Mouse (Mus musculus) lung, postnatal 0 days (tissue): ENCODE data around the gene Lats2. TPM values are rescaled to one million over a fixed set of nuclear protein-coding genes. Genes with fewer than 3 reads are reported as not detected.

ENCODE experiments used
- ATAC-seq: fragments of 200-750 bp; cut with Nextera tagmentation; 2 replicates; pipeline ENCODE4 v1.8.0; 2017; ENCODE audit warnings: moderate library complexity
- DNase-seq: peaks from one replicate; pipeline ENCODE4 v3.0.0-alpha.2; 2016; ENCODE audit warnings: low spot score
- H3K27ac ChIP-seq: fragments of 300-500 bp; sonication (generic); 2 replicates; pipeline ENCODE4 v1.5.1; 2014; ENCODE audit warnings: antibody characterized with exemption, mild to moderate bottlenecking, low read length, mixed read lengths
- H3K27me3 ChIP-seq: fragments of 300-500 bp; sonication (generic); replicated peaks from 2 replicates; pipeline ENCODE4 v1.6.1; 2014; ENCODE audit warnings: low read length, mixed read lengths; ENCODE audit not compliant: insufficient read depth
- H3K36me3 ChIP-seq: fragments of 300-500 bp; sonication (generic); 2 replicates; pipeline ENCODE4 v1.6.1; 2014; ENCODE audit warnings: low read length, mixed read lengths; ENCODE audit not compliant: insufficient read depth
- H3K4me1 ChIP-seq: fragments of 300-500 bp; sonication (generic); 2 replicates; pipeline ENCODE4 v1.6.1; 2014; ENCODE audit warnings: antibody characterized with exemption, low read depth, low read length, mixed read lengths; ENCODE audit not compliant: insufficient read depth
- H3K4me2 ChIP-seq: fragments of 300-500 bp; sonication (generic); replicated peaks from 2 replicates; pipeline ENCODE4 v1.6.1; 2014; ENCODE audit warnings: low read depth, mild to moderate bottlenecking, low read length, moderate library complexity, mixed read lengths
- H3K4me3 ChIP-seq: fragments of 300-500 bp; sonication (generic); 2 replicates; pipeline ENCODE4 v1.5.1; 2014; ENCODE audit warnings: low read depth, low read length
- H3K9ac ChIP-seq: fragments of 300-500 bp; sonication (generic); replicated peaks from 2 replicates; pipeline ENCODE4 v1.6.1; 2014; ENCODE audit warnings: low read depth, mild to moderate bottlenecking
- H3K9me3 ChIP-seq: fragments of 300-500 bp; sonication (generic); 2 replicates; pipeline ENCODE4 v1.6.1; 2016; ENCODE audit warnings: low read length, mixed read lengths
- CTCF ChIP-seq: IDR thresholded peaks from 2 replicates; pipeline ENCODE4 v1.5.1; 2016; ENCODE audit warnings: antibody characterized with exemption, mild to moderate bottlenecking
- EP300 ChIP-seq: IDR thresholded peaks from 2 replicates; pipeline ENCODE4 v1.6.1; 2016; ENCODE audit warnings: antibody characterized with exemption, mild to moderate bottlenecking, control low read depth
- WGBS: fragments of 180-500 bp; shearing (Covaris S2); extraction: QIAGEN DNeasy Blood & Tissue Kit; methylation state at CpG from one replicate; pipeline ENCODE4 v1.1.7; 2014; 5-methylcytosine and 5-hydroxymethylcytosine counted together
- polyA plus RNA-seq: library from polyadenylated mRNA; unstranded; fragments of >200 nt; fragmentation: Nextera tagmentation; extraction: Ambion mirVana; gene quantifications from 2 replicates; pipeline ENCODE4 v1.2.1, GENCODE M21; 2015

Lats2 gene
- polyA plus RNA-seq, 1 experiment from 2014 or later, result 24.2 TPM

GRCm38 (mm10) chr14:57729975-57730499, 28.2 kb downstream of the Lats2 start:
- no peaks in the 10 kb centered on the region for H3K9me3 ChIP-seq
- H3K4me3 ChIP-seq, result no peak overlapping the region
- no peaks in the 10 kb centered on the region for H3K27me3 ChIP-seq
- TF ChIP-seq CTCF (no peak), EP300 (no peak)
- H3K9ac ChIP-seq, result no peak overlapping the region
- H3K4me2 ChIP-seq, result no peak overlapping the region
- peak overlapping the region; percentile 66 for H3K27ac ChIP-seq
- peak; percentile 76 for DNase-seq
- peaks cover 22% of the 10 kb centered on the region for H3K4me1 ChIP-seq
- peak; percentile 83 for ATAC-seq
- H3K36me3 ChIP-seq, result no peaks in the 10 kb centered on the region
- WGBS, result 26% methylated on average over 5 of the region's 5 CpGs

- Histone ChIP-seq H3K9me3 (no peaks in the 10 kb centered on the region), H3K36me3 (no peaks in the 10 kb centered on the region), H3K4me2 (no peak overlapping the region), H3K9ac (no peak overlapping the region), H3K27me3 (no peaks in the 10 kb centered on the region), H3K4me1 (peaks cover 17% of the 10 kb centered on the region), H3K27ac (peak overlapping the region; percentile 66; the same call in 1 of the 2 replicates), H3K4me3 (no peak overlapping the region)
- ATAC-seq (peak; percentile 8; the same call in 1 of the 2 replicates), DNase-seq (peak; percentile 25)
- TF ChIP-seq CTCF, result no peak
- TF ChIP-seq EP300, result no peak
- 46% methylated on average over 8 of the region's 8 CpGs for WGBS
Observed at GRCm38 (mm10) chr14:57729364-57729763, 28.8 kb downstream of the Lats2 start.

DNA sequence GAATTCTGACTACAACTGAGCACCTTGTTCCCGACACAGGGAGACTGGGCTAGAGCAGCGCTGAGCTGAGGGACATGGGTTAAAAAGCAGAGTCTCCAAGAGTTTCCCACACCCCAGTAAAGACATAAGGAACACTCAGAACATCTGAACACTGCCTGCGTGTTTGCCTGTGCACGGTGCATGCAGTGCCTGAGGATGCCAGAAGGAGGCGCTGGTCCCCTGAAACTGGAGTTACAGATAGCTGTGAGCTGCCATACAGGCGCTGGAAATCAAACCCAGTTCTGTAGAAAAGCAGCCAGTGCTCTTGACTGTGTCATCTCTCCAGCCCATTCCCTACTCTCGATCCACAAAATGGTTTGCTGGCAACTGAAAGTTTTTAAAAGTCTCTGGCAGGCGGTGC, 32.0 kb downstream of the Lats2 start:
- H3K4me3 ChIP-seq, result no peak overlapping the region
- H3K9ac ChIP-seq, result no peak overlapping the region
- H3K4me1 ChIP-seq, result peaks cover 14% of the 10 kb centered on the region
- no peaks in the 10 kb centered on the region for H3K9me3 ChIP-seq
- WGBS, result 81% methylated on average over 8 of the region's 8 CpGs
- H3K36me3 ChIP-seq, result no peaks in the 10 kb centered on the region
- H3K27me3 ChIP-seq, result no peaks in the 10 kb centered on the region
- H3K27ac ChIP-seq, result no peak overlapping the region
- ATAC-seq, result no peak
- TF ChIP-seq EP300, result no peak
- peak; percentile 55 for TF ChIP-seq CTCF
- DNase-seq, result no peak
- no peak overlapping the region for H3K4me2 ChIP-seq

GRCm38 (mm10) chr14:57724473-57724872, 33.7 kb downstream of the Lats2 start:
- WGBS, result 50% methylated on average over 4 of the region's 4 CpGs
- DNase-seq (peak; percentile 72), ATAC-seq (peak; percentile 78)
- H3K27ac ChIP-seq, result no peak overlapping the region; the same call in 1 of the 2 replicates
- TF ChIP-seq CTCF, result no peak
- TF ChIP-seq EP300, result no peak
- H3K27me3 ChIP-seq, result no peaks in the 10 kb centered on the region
- no peaks in the 10 kb centered on the region for H3K9me3 ChIP-seq
- no peaks in the 10 kb centered on the region for H3K36me3 ChIP-seq
- H3K4me3 ChIP-seq, result no peak overlapping the region
- no peaks in the 10 kb centered on the region for H3K4me1 ChIP-seq
- H3K4me2 ChIP-seq, result no peak overlapping the region
- H3K9ac ChIP-seq, result no peak overlapping the region

DNA sequence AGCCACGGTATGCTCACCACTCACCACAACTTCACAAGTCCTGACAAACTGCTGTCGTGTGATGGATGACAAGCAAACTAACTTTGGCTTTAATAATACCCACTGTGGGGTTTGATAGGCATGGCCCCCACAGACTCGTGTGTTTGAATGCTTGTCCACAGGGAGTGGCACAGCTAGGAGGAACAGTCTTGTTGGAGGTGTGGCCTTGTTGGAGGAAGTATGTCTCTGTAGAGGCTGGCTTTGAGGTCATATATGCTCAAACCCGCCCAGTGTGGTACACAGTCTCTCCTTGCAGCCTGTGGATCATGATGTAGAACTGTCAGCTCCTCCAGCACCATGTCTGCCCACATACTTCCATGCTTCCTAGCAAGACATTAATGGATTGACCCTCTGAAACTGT, 39.9 kb downstream of the Lats2 start:
- Histone ChIP-seq H3K27me3 (no peaks in the 10 kb centered on the region), H3K4me1 (peaks cover 3% of the 10 kb centered on the region; the same call in 1 of the 2 replicates), H3K9ac (no peak overlapping the region), H3K36me3 (no peaks in the 10 kb centered on the region), H3K9me3 (no peaks in the 10 kb centered on the region), H3K4me3 (no peak overlapping the region), H3K4me2 (no peak overlapping the region), H3K27ac (no peak overlapping the region)
- TF ChIP-seq CTCF, result no peak
- no peak for TF ChIP-seq EP300
- WGBS, result 66% methylated on average over 4 of the region's 4 CpGs
- ATAC-seq, result no peak
- DNase-seq, result no peak

- H3K4me1 ChIP-seq, result peaks cover 3% of the 10 kb centered on the region; the same call in 1 of the 2 replicates
- TF ChIP-seq EP300 (no peak), CTCF (no peak)
- no peak overlapping the region for H3K9ac ChIP-seq
- no peaks in the 10 kb centered on the region for H3K27me3 ChIP-seq
- no peak overlapping the region for H3K27ac ChIP-seq
- H3K4me3 ChIP-seq, result no peak overlapping the region
- no peaks in the 10 kb centered on the region for H3K9me3 ChIP-seq
- DNase-seq (no peak), ATAC-seq (no peak)
- no peaks in the 10 kb centered on the region for H3K36me3 ChIP-seq
- 90% methylated on average over 4 of the region's 4 CpGs for WGBS
- H3K4me2 ChIP-seq, result no peak overlapping the region
Observed at GRCm38 (mm10) chr14:57716601-57717245, 41.5 kb downstream of the Lats2 start.
